Mouse (Mus musculus): ENCODE results near the gene Wbp2.

DNA sequence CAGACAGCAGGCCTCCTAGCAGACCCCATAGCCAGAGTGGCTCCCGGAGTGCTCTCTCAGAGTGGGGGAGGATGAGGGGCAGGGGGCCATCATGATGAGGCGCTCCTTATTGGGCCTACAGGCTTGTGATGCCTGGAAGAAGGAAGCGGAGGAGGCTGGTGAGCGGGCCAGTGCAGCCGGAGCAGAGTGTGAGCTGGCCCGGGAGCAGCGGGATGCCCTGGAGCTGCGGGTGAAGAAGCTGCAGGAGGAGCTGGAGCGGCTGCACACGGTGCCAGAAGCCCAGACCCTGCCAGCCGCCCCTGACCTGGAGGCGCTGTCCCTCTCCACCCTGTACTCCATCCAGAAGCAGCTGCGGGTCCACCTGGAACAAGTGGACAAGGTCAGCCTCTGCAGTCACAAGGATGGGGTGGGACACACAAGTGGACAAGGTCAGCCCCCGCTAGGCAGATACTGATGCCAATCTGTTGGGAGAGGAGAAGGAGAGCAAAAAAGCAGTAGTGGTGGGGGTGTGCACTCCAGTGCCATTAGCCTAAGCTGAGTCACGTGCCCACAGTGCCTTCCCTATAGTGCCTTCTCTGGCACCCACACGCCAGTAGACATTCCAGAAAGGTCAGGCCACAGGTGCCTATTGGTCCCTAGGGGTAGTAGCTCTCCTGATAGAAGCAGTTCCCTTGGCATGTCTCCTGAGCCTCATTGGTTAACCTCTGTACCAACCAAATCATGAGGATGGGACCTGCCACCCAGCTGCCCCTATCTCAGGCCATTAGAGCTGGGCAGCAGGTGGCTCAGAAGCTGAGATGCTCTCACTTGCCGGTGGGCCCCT is 27.7 kb downstream of the Wbp2 start:
- TF ChIP-seq POLR2A (IDR thresholded peaks at IDR 0.05; ENCODE audit: low read depth, low read length) (no peak), CTCF (IDR thresholded peaks at IDR 0.05; ENCODE audit: extremely low read depth, insufficient read length, insufficient replicate concordance, low read depth, low read length) (no peak)

Data from small intestine, adult 2 months (tissue).